Mouse (Mus musculus): ENCODE data around the gene Plb1.

DNA sequence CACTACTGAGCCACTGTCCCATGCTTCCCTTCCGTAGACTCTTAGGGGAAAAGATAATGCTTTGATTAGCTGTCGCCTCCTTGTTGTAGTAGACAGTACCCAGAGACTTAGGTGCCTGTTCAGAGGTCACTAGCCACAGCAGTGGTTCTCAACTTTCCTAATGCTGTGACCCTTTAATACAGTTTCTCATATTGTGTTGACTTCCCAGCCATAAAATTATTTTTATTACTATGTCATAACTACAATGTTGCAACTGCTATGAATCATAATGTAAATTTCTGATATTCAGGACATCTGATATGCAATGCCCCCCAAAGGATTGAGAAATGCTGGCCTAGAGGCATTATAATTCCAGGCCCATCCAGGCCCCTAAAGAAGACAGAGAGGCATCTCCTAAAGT is 177.2 kb downstream of the Plb1 start:
- TF ChIP-seq CTCF (IDR thresholded peaks at IDR 0.05; ENCODE audit: control insufficient read depth, insufficient read depth, low read length) (no peak), POLR2A (IDR thresholded peaks at IDR 0.05; ENCODE audit: borderline replicate concordance, control insufficient read depth, low read depth, low read length) (no peak)

Measured in bone marrow, adult 2 months (tissue).